Mouse (Mus musculus): Measurements from ENCODE around the gene Lcor. TPM values are rescaled to one million over a fixed set of nuclear protein-coding genes. Genes with fewer than 3 reads are reported as not detected.

Gene Lcor
- polyA plus RNA-seq, 1 experiment from 2014 or later, result 10.9 TPM

GRCm38 (mm10) chr19:41587431-41588222 is 105.2 kb downstream of the Lcor start:
- 82% methylated on average over 20 of the region's 20 CpGs for WGBS
- H3K4me2 ChIP-seq (ENCODE audit: low read length), result no peak overlapping the region
- peaks cover 5 to 8% of the 10 kb centered on the region in 2 experiments; a peak in 2 of 4 replicates for H3K4me1 ChIP-seq (ENCODE audit: control insufficient read depth in 2 of 2, insufficient read depth in 2 of 2, low read length in 2 of 2)
- peaks cover 42% of the 10 kb centered on the region for H3K36me3 ChIP-seq (ENCODE audit: control insufficient read depth, insufficient read depth, low read length)
- H3K9ac ChIP-seq (ENCODE audit: low read length), result no peak overlapping the region
- no peak overlapping the region for H3K4me3 ChIP-seq (ENCODE audit: control insufficient read depth in 1 of 2, insufficient read depth in 1 of 2, low read depth in 1 of 2, low read length in 2 of 2)
- no peak for ATAC-seq (ENCODE audit: insufficient number of reproducible peaks, insufficient read depth, low FRiP score, low read depth)
- no peaks in the 10 kb centered on the region for H3K27me3 ChIP-seq (ENCODE audit: control insufficient read depth, insufficient read depth, low read length)
- H3K27ac ChIP-seq (replicated peaks in 1 of 2; ENCODE audit: control insufficient read depth in 1 of 2, insufficient read depth in 1 of 2, low read depth in 2 of 2, low read length in 2 of 2), result no peak overlapping the region
- no peaks in the 10 kb centered on the region for H3K9me3 ChIP-seq (ENCODE audit: control insufficient read depth, low read length)

- Histone ChIP-seq H3K36me3 (ENCODE audit: control insufficient read depth, insufficient read depth, low read length) (peaks cover 28% of the 10 kb centered on the region), H3K4me3 (ENCODE audit: control insufficient read depth in 1 of 2, insufficient read depth in 1 of 2, low read depth in 1 of 2, low read length in 2 of 2) (no peak overlapping the region), H3K27ac (replicated peaks in 1 of 2; ENCODE audit: control insufficient read depth in 1 of 2, insufficient read depth in 1 of 2, low read depth in 2 of 2, low read length in 2 of 2) (no peak overlapping the region), H3K4me2 (ENCODE audit: low read length) (no peak overlapping the region), H3K9me3 (ENCODE audit: control insufficient read depth, low read length) (no peaks in the 10 kb centered on the region), H3K9ac (ENCODE audit: low read length) (no peak overlapping the region), H3K27me3 (ENCODE audit: control insufficient read depth, insufficient read depth, low read length) (no peaks in the 10 kb centered on the region), H3K4me1 (ENCODE audit: control insufficient read depth in 2 of 2, insufficient read depth in 2 of 2, low read length in 2 of 2) (peaks cover 5 to 8% of the 10 kb centered on the region in 2 experiments; a peak in 2 of 4 replicates)
- WGBS, result 79% methylated on average over 7 of the region's 7 CpGs
- ATAC-seq (ENCODE audit: insufficient number of reproducible peaks, insufficient read depth, low FRiP score, low read depth), result no peak
Measured at GRCm38 (mm10) chr19:41589026-41589425, 106.6 kb downstream of the Lcor start.

- no peak for ATAC-seq (ENCODE audit: insufficient number of reproducible peaks, insufficient read depth, low FRiP score, low read depth)
- Histone ChIP-seq H3K4me2 (ENCODE audit: low read length) (no peak overlapping the region), H3K27ac (replicated peaks in 1 of 2; ENCODE audit: control insufficient read depth in 1 of 2, insufficient read depth in 1 of 2, low read depth in 2 of 2, low read length in 2 of 2) (no peak overlapping the region), H3K4me3 (ENCODE audit: control insufficient read depth in 1 of 2, insufficient read depth in 1 of 2, low read depth in 1 of 2, low read length in 2 of 2) (no peak overlapping the region), H3K9me3 (ENCODE audit: control insufficient read depth, low read length) (no peaks in the 10 kb centered on the region), H3K36me3 (ENCODE audit: control insufficient read depth, insufficient read depth, low read length) (peaks cover 21% of the 10 kb centered on the region), H3K4me1 (ENCODE audit: control insufficient read depth in 2 of 2, insufficient read depth in 2 of 2, low read length in 2 of 2) (peaks cover 5 to 8% of the 10 kb centered on the region in 2 experiments; a peak in 2 of 4 replicates), H3K9ac (ENCODE audit: low read length) (no peak overlapping the region), H3K27me3 (ENCODE audit: control insufficient read depth, insufficient read depth, low read length) (no peaks in the 10 kb centered on the region)
- WGBS, result 82% methylated on average over 8 of the region's 8 CpGs
Measured at GRCm38 (mm10) chr19:41589681-41590080, 107.2 kb downstream of the Lcor start.

GRCm38 (mm10) chr19:41591808-41592207 is 109.4 kb downstream of the Lcor start:
- WGBS, result 49% methylated on average over 12 of the region's 12 CpGs
- H3K27me3 ChIP-seq (ENCODE audit: control insufficient read depth, insufficient read depth, low read length), result no peaks in the 10 kb centered on the region
- no peaks in the 10 kb centered on the region for H3K9me3 ChIP-seq (ENCODE audit: control insufficient read depth, low read length)
- no peak overlapping the region for H3K27ac ChIP-seq (replicated peaks in 1 of 2; ENCODE audit: control insufficient read depth in 1 of 2, insufficient read depth in 1 of 2, low read depth in 2 of 2, low read length in 2 of 2)
- no peak overlapping the region for H3K4me3 ChIP-seq (ENCODE audit: control insufficient read depth in 1 of 2, insufficient read depth in 1 of 2, low read depth in 1 of 2, low read length in 2 of 2)
- no peak for ATAC-seq (ENCODE audit: insufficient number of reproducible peaks, insufficient read depth, low FRiP score, low read depth)
- H3K36me3 ChIP-seq (ENCODE audit: control insufficient read depth, insufficient read depth, low read length), result peaks cover under 1% of the 10 kb centered on the region; the same call in 1 of the 2 replicates
- H3K9ac ChIP-seq (ENCODE audit: low read length), result no peak overlapping the region
- no peak overlapping the region for H3K4me2 ChIP-seq (ENCODE audit: low read length)
- H3K4me1 ChIP-seq (ENCODE audit: control insufficient read depth in 2 of 2, insufficient read depth in 2 of 2, low read length in 2 of 2), result peaks cover 13% of the 10 kb centered on the region in 2 experiments; a peak in 3 of 4 replicates

- no peak for ATAC-seq (ENCODE audit: insufficient number of reproducible peaks, insufficient read depth, low FRiP score, low read depth)
Measured at GRCm38 (mm10) chr19:41597170-41597894, 114.9 kb downstream of the Lcor start.

GRCm38 (mm10) chr19:41600647-41601046 is 118.2 kb downstream of the Lcor start:
- no peak overlapping the region for H3K4me3 ChIP-seq (ENCODE audit: control insufficient read depth in 1 of 2, insufficient read depth in 1 of 2, low read depth in 1 of 2, low read length in 2 of 2)
- no peak overlapping the region for H3K27ac ChIP-seq (replicated peaks in 1 of 2; ENCODE audit: control insufficient read depth in 1 of 2, insufficient read depth in 1 of 2, low read depth in 2 of 2, low read length in 2 of 2)
- H3K9ac ChIP-seq (ENCODE audit: low read length), result no peak overlapping the region
- peaks cover 8 to 14% of the 10 kb centered on the region in 2 experiments for H3K4me1 ChIP-seq (ENCODE audit: control insufficient read depth in 2 of 2, insufficient read depth in 2 of 2, low read length in 2 of 2)
- 0 out of 2 replicates have a peak, but pooled peaks cover 3% of the 10 kb centered on the region for H3K27me3 ChIP-seq (ENCODE audit: control insufficient read depth, insufficient read depth, low read length)
- no peaks in the 10 kb centered on the region for H3K9me3 ChIP-seq (ENCODE audit: control insufficient read depth, low read length)
- ATAC-seq (ENCODE audit: insufficient number of reproducible peaks, insufficient read depth, low FRiP score, low read depth), result no peak
- H3K36me3 ChIP-seq (ENCODE audit: control insufficient read depth, insufficient read depth, low read length), result no peaks in the 10 kb centered on the region
- WGBS, result 66% methylated on average over 11 of the region's 11 CpGs
- H3K4me2 ChIP-seq (ENCODE audit: low read length), result no peak overlapping the region

More at GRCm38 (mm10) chr19:41597170-41597894, 114.9 kb downstream of the Lcor start:
- Histone ChIP-seq H3K9me3 (ENCODE audit: control insufficient read depth, low read length) (no peaks in the 10 kb centered on the region), H3K4me3 (ENCODE audit: control insufficient read depth in 1 of 2, insufficient read depth in 1 of 2, low read depth in 1 of 2, low read length in 2 of 2) (no peak overlapping the region), H3K27ac (replicated peaks in 1 of 2; ENCODE audit: control insufficient read depth in 1 of 2, insufficient read depth in 1 of 2, low read depth in 2 of 2, low read length in 2 of 2) (no peak overlapping the region), H3K4me1 (ENCODE audit: control insufficient read depth in 2 of 2, insufficient read depth in 2 of 2, low read length in 2 of 2) (peaks cover 12 to 14% of the 10 kb centered on the region in 2 experiments), H3K36me3 (ENCODE audit: control insufficient read depth, insufficient read depth, low read length) (no peaks in the 10 kb centered on the region), H3K27me3 (ENCODE audit: control insufficient read depth, insufficient read depth, low read length) (0 out of 2 replicates have a peak, but pooled peaks cover 3% of the 10 kb centered on the region), H3K9ac (ENCODE audit: low read length) (no peak overlapping the region), H3K4me2 (ENCODE audit: low read length) (no peak overlapping the region)
- 67% methylated on average over 6 of the region's 6 CpGs for WGBS

GRCm38 (mm10) chr19:41606208-41606987 is 124.0 kb downstream of the Lcor start:
- Histone ChIP-seq H3K27ac (replicated peaks in 1 of 2; ENCODE audit: control insufficient read depth in 1 of 2, insufficient read depth in 1 of 2, low read depth in 2 of 2, low read length in 2 of 2) (no peak overlapping the region), H3K9ac (ENCODE audit: low read length) (no peak overlapping the region), H3K27me3 (ENCODE audit: control insufficient read depth, insufficient read depth, low read length) (no peaks in the 10 kb centered on the region), H3K4me3 (ENCODE audit: control insufficient read depth in 1 of 2, insufficient read depth in 1 of 2, low read depth in 1 of 2, low read length in 2 of 2) (no peak overlapping the region), H3K9me3 (ENCODE audit: control insufficient read depth, low read length) (no peaks in the 10 kb centered on the region), H3K4me1 (ENCODE audit: control insufficient read depth in 2 of 2, insufficient read depth in 2 of 2, low read length in 2 of 2) (no peaks in the 10 kb centered on the region), H3K36me3 (ENCODE audit: control insufficient read depth, insufficient read depth, low read length) (no peaks in the 10 kb centered on the region), H3K4me2 (ENCODE audit: low read length) (no peak overlapping the region)
- ATAC-seq (ENCODE audit: insufficient number of reproducible peaks, insufficient read depth, low FRiP score, low read depth), result no peak
- 76% methylated on average over 10 of the region's 10 CpGs for WGBS
